Mouse (Mus musculus) lung, embryonic 16.5 days (tissue): ENCODE measurements at regions not wholly inside any gene's neighbourhood (a gene's known extent, or its start where the extent isn't known, plus 50 kb on each side); places are given as distances from the start of the nearest gene placed in this dataset.

Experiments
- ATAC-seq: fragments of 200-750 bp; cut with Nextera tagmentation; 2 replicates; pipeline ENCODE4 v1.8.0; 2017; ENCODE audit warnings: low read depth, mild to moderate bottlenecking, moderate library complexity
- H3K27ac ChIP-seq: fragments of 300-500 bp; sonication (generic); 2 replicates; pipeline ENCODE4 v1.5.1; 2014; ENCODE audit warnings: mild to moderate bottlenecking, control low read depth, low read length
- H3K27me3 ChIP-seq: fragments of 300-500 bp; sonication (generic); 2 replicates; pipeline ENCODE4 v1.6.1; 2014; ENCODE audit warnings: low read depth, low read length, mixed read lengths; ENCODE audit not compliant: control insufficient read depth, insufficient read depth
- H3K36me3 ChIP-seq: fragments of 300-500 bp; sonication (generic); 2 replicates; pipeline ENCODE4 v1.6.1; 2014; ENCODE audit warnings: low read length; ENCODE audit not compliant: control insufficient read depth, insufficient read depth
- H3K4me1 ChIP-seq: fragments of 300-500 bp; sonication (generic); replicated peaks from 2 replicates; pipeline ENCODE4 v1.6.1; 2014; ENCODE audit warnings: low read length, mixed read lengths; ENCODE audit not compliant: control insufficient read depth, insufficient read depth
- H3K4me2 ChIP-seq: fragments of 300-500 bp; sonication (generic); 2 replicates; pipeline ENCODE4 v1.6.1; 2014; ENCODE audit warnings: low read depth, low read length, control low read depth
- H3K4me3 ChIP-seq: fragments of 300-500 bp; sonication (generic); 2 replicates; pipeline ENCODE4 v1.5.1; 2014; ENCODE audit warnings: mild to moderate bottlenecking, low read length, control low read depth
- H3K9ac ChIP-seq: fragments of 300-500 bp; sonication (generic); 2 replicates; pipeline ENCODE4 v1.6.1; 2014; ENCODE audit warnings: low read length, control low read depth
- H3K9me3 ChIP-seq: fragments of 300-500 bp; sonication (generic); 2 replicates; pipeline ENCODE4 v1.6.1; 2016; ENCODE audit warnings: low read length; ENCODE audit not compliant: control insufficient read depth
- WGBS: fragments of 180-500 bp; shearing (Covaris S2); extraction: QIAGEN DNeasy Blood & Tissue Kit; methylation state at CpG from one replicate; pipeline ENCODE4 v1.1.7; 2014; 5-methylcytosine and 5-hydroxymethylcytosine counted together

DNA sequence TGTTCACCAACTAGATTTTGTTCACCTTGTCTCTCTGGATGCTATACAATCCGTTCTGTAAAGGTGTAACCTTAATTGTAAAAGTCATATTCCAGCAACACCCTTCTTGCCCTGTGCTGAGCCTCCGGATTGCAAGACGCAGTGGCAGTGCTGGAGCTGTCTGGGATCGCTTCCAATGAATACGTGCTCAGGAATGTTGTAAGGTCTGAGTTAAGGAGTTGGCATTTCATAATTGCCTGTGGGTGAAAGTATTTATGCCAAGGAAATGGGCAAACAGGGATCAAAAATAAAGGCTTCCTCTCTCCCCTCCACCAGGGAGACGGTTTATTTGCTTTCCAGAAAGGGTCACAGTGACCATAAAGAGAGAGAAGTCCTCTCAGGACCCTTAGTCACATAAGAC is 93.3 kb downstream of the Apob start:
- Histone ChIP-seq H3K9me3 (no peaks in the 10 kb centered on the region), H3K36me3 (no peaks in the 10 kb centered on the region), H3K4me3 (no peak overlapping the region), H3K4me1 (no peaks in the 10 kb centered on the region), H3K27me3 (no peaks in the 10 kb centered on the region), H3K4me2 (no peak overlapping the region), H3K9ac (no peak overlapping the region), H3K27ac (no peak overlapping the region)
- ATAC-seq, result no peak
- 59% methylated on average over 6 of the region's 6 CpGs for WGBS

DNA sequence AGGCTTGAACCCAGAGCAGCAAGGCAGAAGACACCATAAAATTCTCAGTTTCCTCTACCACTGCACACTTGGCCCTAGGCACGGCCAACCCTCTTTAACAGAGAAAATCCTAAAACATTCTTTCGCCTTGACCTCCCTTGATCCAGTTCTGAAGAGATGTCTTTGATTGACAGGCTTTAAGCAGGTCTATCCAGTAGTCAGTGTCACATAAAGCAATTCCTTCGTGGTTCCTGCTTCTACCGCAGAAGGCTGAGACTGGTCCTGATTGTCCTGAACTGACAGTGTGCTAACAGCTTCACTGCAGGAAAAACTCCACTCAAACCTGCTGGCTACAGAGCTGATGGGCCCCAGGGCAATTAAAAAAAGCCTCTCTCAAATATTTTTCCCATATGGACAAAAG is 93.8 kb downstream of the Apob start:
- 81% methylated on average over 4 of the region's 4 CpGs for WGBS
- H3K4me3 ChIP-seq, result no peak overlapping the region
- no peak overlapping the region for H3K27ac ChIP-seq
- no peaks in the 10 kb centered on the region for H3K4me1 ChIP-seq
- no peak overlapping the region for H3K9ac ChIP-seq
- no peaks in the 10 kb centered on the region for H3K9me3 ChIP-seq
- H3K36me3 ChIP-seq, result no peaks in the 10 kb centered on the region
- no peak for ATAC-seq
- no peak overlapping the region for H3K4me2 ChIP-seq
- H3K27me3 ChIP-seq, result no peaks in the 10 kb centered on the region

DNA sequence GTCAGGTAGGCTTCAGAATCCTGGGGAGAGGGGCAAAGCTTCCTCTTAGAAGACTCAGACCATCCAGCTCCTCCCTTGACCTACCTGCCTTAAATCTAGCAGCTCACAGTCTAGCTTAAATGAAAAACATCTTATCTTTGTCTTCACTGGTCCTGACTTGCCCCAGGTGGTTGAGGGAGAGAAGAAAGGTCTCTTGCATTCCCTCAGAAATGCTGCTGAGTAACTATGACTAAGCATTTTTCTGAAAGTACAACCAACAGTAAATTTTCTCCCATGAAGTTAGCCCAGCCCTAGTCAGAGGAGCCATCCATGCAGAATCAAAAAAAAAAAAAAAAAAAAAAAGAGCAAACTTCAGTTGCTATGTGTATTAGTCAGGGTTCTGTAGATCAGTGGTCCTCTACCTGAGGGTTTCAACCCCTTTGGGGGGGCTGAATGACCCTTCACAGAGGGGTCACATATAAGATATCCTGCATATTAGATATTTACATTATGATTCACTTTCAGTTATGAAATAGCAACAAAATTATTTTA is 98.6 kb downstream of the Apob start:
- no peaks in the 10 kb centered on the region for H3K27me3 ChIP-seq
- no peaks in the 10 kb centered on the region for H3K9me3 ChIP-seq
- H3K36me3 ChIP-seq, result no peaks in the 10 kb centered on the region
- ATAC-seq, result no peak
- no peak overlapping the region for H3K4me3 ChIP-seq
- no peak overlapping the region for H3K27ac ChIP-seq
- no peak overlapping the region for H3K9ac ChIP-seq
- H3K4me1 ChIP-seq, result no peaks in the 10 kb centered on the region
- H3K4me2 ChIP-seq, result no peak overlapping the region

DNA sequence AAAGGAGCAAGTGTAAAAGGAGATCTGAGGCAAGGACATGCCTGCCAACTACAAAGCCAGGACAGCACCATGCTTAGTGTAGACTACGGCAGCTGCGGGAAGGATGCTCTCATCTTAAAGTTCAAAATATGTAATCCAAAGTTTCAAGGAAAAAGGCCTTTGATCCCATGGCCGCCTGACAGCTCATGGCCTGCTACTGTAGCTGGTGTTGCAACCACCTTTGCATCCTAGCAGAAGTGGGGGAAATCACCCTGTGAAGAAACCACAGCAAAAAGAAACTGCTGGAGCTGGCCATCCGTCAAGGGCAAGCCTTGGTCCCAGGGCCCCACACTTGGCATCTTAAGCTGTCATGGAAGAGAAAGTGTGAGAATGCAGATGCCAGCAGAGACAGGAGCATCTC is 99.9 kb downstream of the Apob start:
- ATAC-seq, result no peak
- no peak overlapping the region for H3K4me2 ChIP-seq
- H3K9ac ChIP-seq, result no peak overlapping the region
- no peaks in the 10 kb centered on the region for H3K4me1 ChIP-seq
- 79% methylated on average over 4 of the region's 4 CpGs for WGBS
- H3K27me3 ChIP-seq, result no peaks in the 10 kb centered on the region
- no peaks in the 10 kb centered on the region for H3K36me3 ChIP-seq
- no peak overlapping the region for H3K4me3 ChIP-seq
- no peaks in the 10 kb centered on the region for H3K9me3 ChIP-seq
- H3K27ac ChIP-seq, result no peak overlapping the region

DNA sequence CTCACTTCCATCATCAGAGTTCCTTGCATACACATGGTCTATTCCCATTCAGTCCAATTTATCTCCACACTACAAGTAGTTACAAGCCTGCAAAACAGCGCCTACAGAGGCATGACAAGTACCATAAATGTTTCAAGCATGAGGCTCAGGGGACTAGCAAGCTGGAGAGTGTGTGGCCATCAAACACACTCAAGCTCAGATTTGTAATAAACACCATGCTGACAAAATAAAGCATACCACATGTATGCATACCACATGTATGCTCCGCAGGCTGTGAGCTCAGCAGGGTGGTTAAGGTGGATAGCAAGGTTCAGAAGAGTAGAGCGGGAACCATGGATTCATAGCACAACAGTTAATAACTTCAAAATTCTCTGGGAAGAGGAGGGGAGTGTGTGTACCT is 100.6 kb downstream of the Apob start:
- WGBS, result 77% methylated on average over 3 of the region's 3 CpGs
- H3K9me3 ChIP-seq, result no peaks in the 10 kb centered on the region
- no peaks in the 10 kb centered on the region for H3K27me3 ChIP-seq
- no peak overlapping the region for H3K27ac ChIP-seq
- no peak for ATAC-seq
- no peak overlapping the region for H3K4me2 ChIP-seq
- H3K36me3 ChIP-seq, result no peaks in the 10 kb centered on the region
- H3K9ac ChIP-seq, result no peak overlapping the region
- no peaks in the 10 kb centered on the region for H3K4me1 ChIP-seq
- no peak overlapping the region for H3K4me3 ChIP-seq

DNA sequence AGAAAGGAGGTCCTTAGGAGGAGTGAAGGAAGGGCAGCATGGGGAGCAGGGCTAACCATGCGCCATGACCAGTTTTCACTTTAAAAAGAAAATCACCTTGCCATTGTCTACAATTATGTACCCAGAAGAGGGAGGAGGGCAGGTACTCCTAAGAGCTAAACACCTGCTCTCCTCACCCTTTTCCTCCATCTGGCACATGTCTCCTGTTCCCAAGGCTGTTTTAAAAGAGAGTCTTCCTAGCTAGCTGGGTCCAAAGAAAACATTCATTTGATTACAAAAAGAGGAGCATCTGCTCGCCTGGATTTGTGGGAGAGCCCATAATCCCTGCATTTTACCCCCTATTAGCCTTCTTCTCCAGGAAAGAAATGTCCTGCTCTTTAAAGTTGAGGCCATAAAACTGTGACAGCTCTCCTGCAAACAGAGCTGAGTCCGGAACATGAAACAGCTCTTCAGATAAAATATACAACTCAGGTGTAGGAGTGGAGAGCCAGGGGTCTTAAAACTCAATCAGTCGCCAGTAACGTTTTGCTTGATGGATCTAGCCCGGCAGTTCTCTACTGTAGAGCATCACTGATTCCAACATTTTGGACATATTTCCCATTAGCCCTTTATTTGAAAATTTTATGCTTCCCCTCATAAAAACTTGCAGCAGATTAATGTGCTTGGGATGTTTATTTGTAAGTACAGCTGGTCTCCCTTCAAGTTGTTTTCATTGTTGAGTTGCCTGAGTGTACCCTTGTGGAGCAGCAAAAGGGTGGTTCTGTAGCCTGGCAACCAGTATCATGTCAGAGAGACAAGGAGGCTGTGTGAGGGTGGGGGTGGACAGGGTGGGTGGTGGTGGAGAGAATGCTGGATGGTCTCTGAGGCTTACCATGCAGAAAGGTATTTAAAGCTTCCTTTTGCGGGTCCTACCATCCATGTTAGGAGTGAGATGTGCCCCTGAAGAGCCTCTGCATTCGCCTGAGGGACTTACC is 105.5 kb downstream of the Apob start:
- no peak overlapping the region for H3K4me3 ChIP-seq
- no peaks in the 10 kb centered on the region for H3K9me3 ChIP-seq
- ATAC-seq, result no peak
- H3K4me2 ChIP-seq, result no peak overlapping the region
- no peaks in the 10 kb centered on the region for H3K27me3 ChIP-seq
- no peaks in the 10 kb centered on the region for H3K4me1 ChIP-seq
- no peaks in the 10 kb centered on the region for H3K36me3 ChIP-seq
- H3K27ac ChIP-seq, result no peak overlapping the region
- no peak overlapping the region for H3K9ac ChIP-seq
- 67% methylated on average over 8 of the region's 8 CpGs for WGBS

DNA sequence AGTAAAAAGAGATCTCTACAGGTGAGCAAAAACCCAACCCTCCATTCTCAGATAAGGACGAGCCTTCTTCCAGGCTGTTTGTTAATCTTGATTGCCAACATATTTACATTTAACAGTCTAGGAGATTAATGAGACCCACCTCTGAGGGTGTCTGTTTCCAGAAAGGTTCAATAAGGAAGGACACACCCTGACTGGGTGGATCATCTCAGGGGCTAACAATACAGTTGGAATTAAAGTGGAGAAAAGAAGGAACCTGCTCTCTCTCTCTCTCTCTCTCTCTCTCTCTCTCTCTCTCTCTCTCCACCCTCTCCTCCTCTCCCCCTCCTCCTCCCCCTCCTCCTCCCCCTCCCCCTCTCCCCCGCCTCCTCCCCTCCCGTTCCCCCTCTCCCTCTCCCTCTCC is 110.5 kb downstream of the Apob start:
- 40% methylated on average over 1 of the region's 3 CpGs for WGBS
- no peaks in the 10 kb centered on the region for H3K27me3 ChIP-seq
- H3K36me3 ChIP-seq, result no peaks in the 10 kb centered on the region
- H3K4me1 ChIP-seq, result 0 out of 2 replicates have a peak, but pooled peaks cover 2% of the 10 kb centered on the region
- no peak overlapping the region for H3K9ac ChIP-seq
- no peak overlapping the region for H3K27ac ChIP-seq
- H3K9me3 ChIP-seq, result no peaks in the 10 kb centered on the region
- H3K4me3 ChIP-seq, result no peak overlapping the region
- ATAC-seq, result no peak
- H3K4me2 ChIP-seq, result no peak overlapping the region

DNA sequence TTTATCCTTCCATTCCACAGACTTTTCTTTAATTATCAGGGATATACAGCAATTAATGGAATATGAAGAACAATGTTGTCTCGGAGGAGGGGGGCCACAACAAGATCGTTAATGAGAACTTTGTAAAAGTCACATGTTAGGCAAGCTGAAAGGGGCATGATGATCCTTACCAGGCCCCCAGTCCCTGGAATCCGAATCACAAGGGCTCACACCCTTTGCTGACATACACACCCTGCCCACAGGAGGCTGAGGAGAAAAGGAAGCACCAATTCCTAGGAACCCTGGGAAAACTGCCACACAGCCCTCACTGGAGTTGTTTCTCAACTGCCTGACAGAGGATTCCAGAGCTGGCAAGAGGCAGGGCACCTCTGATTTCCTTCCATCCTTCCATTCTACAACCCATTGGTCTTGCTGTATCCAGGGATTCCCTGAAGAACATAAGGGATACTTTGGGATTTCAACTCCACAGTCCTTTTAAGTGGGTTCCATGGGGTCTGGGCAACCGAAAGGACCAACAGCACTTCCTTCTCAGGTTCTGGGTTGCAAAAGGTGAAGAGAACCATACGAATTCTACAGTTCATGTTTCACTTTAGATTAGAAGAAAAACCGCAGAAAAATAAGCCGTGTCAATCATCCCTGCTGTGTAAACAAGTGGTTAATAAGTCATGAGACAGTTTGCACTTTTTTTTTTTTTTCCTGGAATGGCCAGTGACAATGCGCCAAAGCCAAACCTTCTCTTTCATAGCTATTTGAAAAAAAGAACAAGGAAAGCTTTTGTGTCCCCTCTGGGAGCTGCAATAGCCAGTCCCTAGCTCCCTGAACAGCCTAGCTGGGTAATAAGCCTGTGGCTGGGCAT is 112.2 kb downstream of the Apob start:
- Histone ChIP-seq H3K4me3 (no peak overlapping the region), H3K36me3 (no peaks in the 10 kb centered on the region), H3K4me1 (0 out of 2 replicates have a peak, but pooled peaks cover 2% of the 10 kb centered on the region), H3K27me3 (no peaks in the 10 kb centered on the region), H3K4me2 (no peak overlapping the region), H3K27ac (no peak overlapping the region), H3K9ac (no peak overlapping the region), H3K9me3 (no peaks in the 10 kb centered on the region)
- ATAC-seq, result no peak
- 59% methylated on average over 8 of the region's 8 CpGs for WGBS

DNA sequence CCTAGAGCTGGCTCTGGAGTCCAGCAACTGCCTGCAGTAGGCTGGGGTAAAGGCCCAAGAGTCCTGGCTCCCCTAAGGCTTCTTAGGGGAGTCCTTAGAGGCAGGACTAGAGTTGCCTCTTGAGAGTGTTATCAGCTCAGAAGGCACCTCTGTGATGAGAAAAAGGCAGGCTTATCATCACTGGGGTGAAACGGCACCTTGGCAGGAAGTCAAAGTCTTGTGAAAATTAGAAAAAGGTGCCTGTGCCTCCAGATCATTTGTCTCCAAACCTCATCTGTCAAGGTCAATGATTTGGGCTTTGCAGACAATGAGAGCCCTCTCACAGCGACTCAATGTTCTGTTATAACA is 112.8 kb downstream of the Apob start:
- Histone ChIP-seq H3K4me1 (0 out of 2 replicates have a peak, but pooled peaks cover 2% of the 10 kb centered on the region), H3K27me3 (no peaks in the 10 kb centered on the region), H3K36me3 (no peaks in the 10 kb centered on the region), H3K9ac (no peak overlapping the region), H3K27ac (no peak overlapping the region), H3K9me3 (no peaks in the 10 kb centered on the region), H3K4me3 (no peak overlapping the region), H3K4me2 (no peak overlapping the region)
- 41% methylated on average over 2 of the region's 2 CpGs for WGBS
- ATAC-seq, result no peak
